Mouse (Mus musculus) adrenal gland, adult (tissue): Measurements from ENCODE around the gene Glb1l3.
A peak's percentile ranks its signal among the peaks of the same experiment; 100 is the strongest.
"Not testable (repeated sequence)": the region's sequence is repeated elsewhere in the genome, so short reads cannot be mapped to it uniquely, and the experiment has no call there.

Experiments
- DNase-seq, 2 experiments: peaks; one replicate each; pipeline ENCODE4 v3.0.0; 2022 to 2023; ENCODE audit warnings: low spot score in 1 of 2; ENCODE audit not compliant: inconsistent age in 2 of 2

Gene Glb1l3

GRCm38 (mm10) chr9:26860751-26861150 is at the start of gene Glb1l3:
Glb1l3 (minus strand) TSS chr9:26860890.
- peak; percentile 50 to 78 for DNase-seq

DNA sequence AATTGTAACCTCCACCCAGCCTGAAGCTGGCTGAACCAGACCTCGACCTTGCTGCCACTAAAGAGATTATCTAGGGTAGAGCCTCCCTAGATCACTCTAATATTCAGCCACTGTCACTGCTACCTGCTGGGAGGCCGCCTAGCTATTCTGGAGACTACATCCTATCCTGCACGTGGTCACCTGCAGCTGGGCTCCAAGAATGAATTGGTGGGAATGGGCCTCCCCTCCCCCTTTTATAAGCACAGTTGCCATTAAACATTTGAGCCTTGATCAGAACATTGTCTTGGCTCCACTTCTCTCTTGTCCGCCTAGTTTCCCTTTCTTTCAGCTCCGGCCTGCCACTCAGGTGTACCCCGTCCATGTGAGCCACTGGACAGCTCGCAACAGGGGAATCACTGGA is 9.2 kb upstream of the Glb1l3 start:
- not testable (repeated sequence) for DNase-seq

- no peak for DNase-seq
Measured at GRCm38 (mm10) chr9:26831089-26831488, 29.6 kb downstream of the Glb1l3 start.

DNA sequence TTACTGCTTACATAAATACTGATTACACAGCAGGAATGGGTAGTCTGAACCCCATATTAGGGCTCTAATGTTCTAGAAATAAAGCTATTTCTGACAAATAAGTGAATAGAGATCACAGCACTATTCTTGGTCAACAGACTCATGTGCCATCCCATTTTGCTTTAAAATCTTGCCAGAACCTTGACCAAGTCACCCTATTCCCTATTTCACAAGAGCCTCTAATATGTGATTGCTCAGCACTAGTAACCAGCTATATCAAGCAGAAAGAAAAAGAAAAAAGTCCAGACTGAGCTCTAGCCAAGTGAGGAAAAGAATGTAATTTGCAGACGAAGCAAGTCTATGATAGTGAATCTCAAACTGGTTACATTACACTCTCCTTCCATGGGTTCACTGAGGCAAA is 40.7 kb downstream of the Glb1l3 start:
- DNase-seq, result peak in 1 of 2 experiments; percentile 71

DNA sequence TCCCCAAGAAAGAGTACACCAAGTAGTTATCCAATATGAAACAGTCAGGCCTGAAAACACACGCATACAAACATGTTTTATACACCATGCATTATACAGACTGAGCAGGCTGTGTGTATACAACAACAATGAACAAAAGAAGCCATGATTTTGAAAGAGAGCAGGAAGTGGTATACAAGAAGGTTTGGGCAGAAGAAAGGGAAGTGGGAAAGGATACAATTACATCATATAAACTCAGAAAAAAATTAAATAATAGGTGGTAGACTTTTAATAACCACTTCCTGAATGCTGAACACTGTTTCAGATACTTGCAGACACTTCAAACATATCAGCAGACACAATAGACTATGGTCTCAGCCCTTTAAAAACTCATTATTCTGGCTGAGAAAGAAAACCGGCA is 52.0 kb downstream of the Glb1l3 start:
- no peak for DNase-seq

GRCm38 (mm10) chr9:26805935-26806666 is 54.6 kb downstream of the Glb1l3 start, which contains the start of gene Glb1l2:
Glb1l2 (minus strand) TSS chr9:26806468.
- DNase-seq, result peak; percentile 95 to 98

DNA sequence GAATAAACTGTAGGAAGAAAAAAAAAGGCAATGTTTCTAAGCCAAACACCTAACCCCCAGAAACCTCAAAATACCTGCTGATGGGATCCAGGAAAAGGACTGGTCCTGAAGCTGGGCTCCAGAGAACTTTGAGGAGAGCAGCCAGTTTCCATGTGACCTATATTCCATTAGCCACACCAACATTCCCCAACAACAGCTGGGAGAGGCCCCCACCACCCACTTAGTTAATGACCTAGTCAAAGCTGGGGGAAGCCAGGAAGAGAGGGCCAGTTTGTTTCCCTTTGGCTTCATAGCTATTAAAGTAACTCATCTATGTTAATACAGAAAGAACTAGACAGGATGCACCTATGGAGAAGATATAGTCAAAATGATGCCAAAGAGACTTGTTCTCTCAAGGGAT is 56.4 kb downstream of the Glb1l3 start:
- DNase-seq, result no peak

DNA sequence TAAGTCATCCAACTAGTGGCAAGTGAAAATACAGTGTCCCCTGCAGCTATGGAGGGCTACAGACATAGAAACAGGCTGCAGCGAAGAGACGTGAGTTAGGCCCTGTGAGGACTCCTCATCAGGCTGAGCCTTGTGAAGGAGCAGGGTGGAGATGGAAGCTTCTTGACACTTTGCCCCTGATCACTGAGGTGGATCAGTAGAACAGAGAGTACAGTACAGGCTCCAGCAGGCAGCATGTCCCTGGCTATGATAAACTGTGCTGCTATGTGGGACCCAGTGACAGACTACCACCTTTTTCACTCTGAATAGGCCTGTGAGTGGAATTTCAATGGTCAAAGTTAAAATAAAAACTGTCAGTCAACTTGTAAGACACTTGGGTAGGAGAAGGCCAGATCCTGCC is 60.3 kb downstream of the Glb1l3 start:
- no peak for DNase-seq

- DNase-seq, result no peak
Measured at GRCm38 (mm10) chr9:26798731-26799130, 62.0 kb downstream of the Glb1l3 start.

- no peak for DNase-seq
Measured at GRCm38 (mm10) chr9:26798205-26798604, 62.5 kb downstream of the Glb1l3 start.

DNA sequence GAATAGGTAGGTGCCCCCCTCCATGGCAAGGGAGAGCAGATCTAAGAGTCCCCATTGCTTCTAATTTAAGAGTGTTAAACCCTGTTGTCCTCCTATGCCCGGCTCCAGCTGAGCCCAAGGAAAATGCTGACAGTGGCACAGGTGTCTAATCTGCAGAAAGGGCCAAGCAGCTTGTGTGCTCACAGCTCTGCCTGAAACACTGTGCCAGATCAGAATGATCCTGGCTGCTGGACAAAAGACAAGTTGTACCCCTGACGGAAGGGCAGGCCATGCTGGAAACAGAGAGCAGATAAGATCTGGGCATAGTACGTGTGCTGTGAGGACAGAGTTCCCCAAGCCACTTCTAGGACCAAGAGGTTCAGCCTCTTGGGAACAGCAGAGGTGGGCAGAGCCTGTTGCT is 67.9 kb downstream of the Glb1l3 start:
- DNase-seq, result no peak

GRCm38 (mm10) chr9:26783414-26783975 is 77.2 kb downstream of the Glb1l3 start:
- DNase-seq, result peak in 1 of 2 experiments; percentile 43

- DNase-seq, result no peak
Measured at GRCm38 (mm10) chr9:26778421-26778820, 82.3 kb downstream of the Glb1l3 start.

- DNase-seq, result peak in 1 of 2 experiments; percentile 83
Measured at GRCm38 (mm10) chr9:26776122-26776902, 84.4 kb downstream of the Glb1l3 start.

- DNase-seq, result no peak
Measured at GRCm38 (mm10) chr9:26775700-26776099, 85.0 kb downstream of the Glb1l3 start.

- no peak for DNase-seq
Measured at GRCm38 (mm10) chr9:26768181-26768580, 92.5 kb downstream of the Glb1l3 start.
